8 mouse cellular contexts compared by ENCODE assay signal in genomic region chr10:8130472-8131241, GRCm38 (mm10).
A peak's percentile ranks its signal among the peaks of the same experiment; 100 is the strongest.
DNase-seq lines count a peak whose midpoint lies in the region; ATAC-seq and TF ChIP-seq lines count a peak whose summit lies in the region.

No protein-coding gene starts in this region.

- no peak for TF ChIP-seq CTCF in lung, adult 2 months (IDR thresholded peaks at IDR 0.05; ENCODE audit: insufficient read depth, low read length)

- DNase-seq in left cerebral cortex, adult 11 months (ENCODE audit: low spot score), result peak; percentile 56
- no peak for DNase-seq in left cerebral cortex, postnatal 4 days
- peak; percentile 61 for DNase-seq in layer of hippocampus, adult 11-12 months (ENCODE audit: low spot score)
- DNase-seq in kidney, postnatal 25 days, result no peak
- no peak for DNase-seq in lung, adult 2 months

- peak; percentile 67 for ATAC-seq in activated CD4-positive, CD25-positive, alpha-beta regulatory T cell, adult 4 months
- no peak for ATAC-seq in hindbrain, embryonic 12.5 days (ENCODE audit: low FRiP score)

- intact Hi-C loops in left cerebral cortex, postnatal 4 days (cut with DNase I), result no loop called here

- H3K4me1 ChIP-seq in megakaryocyte, embryonic 14.5 days, result peaks cover 49% of the 10 kb centered on the region
- peaks cover 14% of the 10 kb centered on the region for H3K4me1 ChIP-seq in hindbrain, embryonic 12.5 days
- H3K4me1 ChIP-seq in lung, adult 2 months (ENCODE audit: control insufficient read depth, insufficient read depth, low read length), result no peaks in the 10 kb centered on the region

- H3K36me3 ChIP-seq in megakaryocyte, embryonic 14.5 days (replicated peaks; ENCODE audit: low read length), result no peaks in the 10 kb centered on the region
- no peaks in the 10 kb centered on the region for H3K36me3 ChIP-seq in hindbrain, embryonic 12.5 days

- H3K9me3 ChIP-seq in megakaryocyte, embryonic 14.5 days, result no peaks in the 10 kb centered on the region
- H3K9me3 ChIP-seq in hindbrain, embryonic 12.5 days (replicated peaks), result no peaks in the 10 kb centered on the region

- H3K27me3 ChIP-seq in megakaryocyte, embryonic 14.5 days (replicated peaks), result no peaks in the 10 kb centered on the region
- no peaks in the 10 kb centered on the region for H3K27me3 ChIP-seq in hindbrain, embryonic 12.5 days

- TF ChIP-seq POLR2A in lung, adult 2 months (IDR thresholded peaks at IDR 0.05; ENCODE audit: borderline replicate concordance, extremely low read depth, low read depth, low read length), result no peak

- no peak overlapping the region for H3K27ac ChIP-seq in hindbrain, embryonic 12.5 days

- H3K4me2 ChIP-seq in hindbrain, embryonic 12.5 days (replicated peaks), result no peak overlapping the region

- 69% methylated on average over 18 of the region's 18 CpGs for WGBS in hindbrain, embryonic 12.5 days
- 41% methylated on average over 18 of the region's 18 CpGs for WGBS in lung, adult 2 months

- H3K4me3 ChIP-seq in megakaryocyte, embryonic 14.5 days (replicated peaks), result peak overlapping the region; percentile 86
- H3K4me3 ChIP-seq in hindbrain, embryonic 12.5 days, result no peak overlapping the region
- H3K4me3 ChIP-seq in lung, adult 2 months (replicated peaks; ENCODE audit: extremely low read depth, low read depth, low read length), result no peak overlapping the region

- H3K9ac ChIP-seq in hindbrain, embryonic 12.5 days, result no peak overlapping the region

Comparison
In these comparisons a context has a peak if more than half of its experiments do, and no peak if none do; other contexts are left out.
1. DNase-seq: peak in left cerebral cortex, adult 11 months (single experiment) and layer of hippocampus, adult 11-12 months (single experiment); none in left cerebral cortex, postnatal 4 days (single experiment), kidney, postnatal 25 days (0 of 2) and lung, adult 2 months (single experiment).